Mouse (Mus musculus): Measurements from ENCODE around the gene Fam166b.

DNA sequence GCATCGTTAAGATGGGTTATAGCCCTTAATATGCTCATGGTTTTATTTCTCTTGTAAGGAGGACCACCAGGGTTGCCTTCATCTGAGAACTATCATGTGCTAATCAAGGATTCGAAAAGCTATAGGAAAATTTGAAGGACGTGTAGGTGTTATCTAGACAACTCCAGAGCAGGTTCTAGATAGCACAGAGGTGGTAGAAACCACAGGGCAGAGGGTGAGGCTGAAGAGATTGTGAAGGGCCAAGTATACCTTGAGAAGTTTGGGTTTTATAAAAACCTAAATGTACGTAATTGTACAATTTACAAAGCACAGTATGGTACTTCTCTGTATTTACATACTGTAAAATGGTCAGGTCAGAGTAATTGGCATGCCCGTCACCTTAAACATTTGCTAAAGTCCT lies 33.8 kb downstream of the Fam166b start:
- no peak for TF ChIP-seq CTCF (IDR thresholded peaks at IDR 0.05; ENCODE audit: control insufficient read depth, insufficient read depth, low read length)
- TF ChIP-seq POLR2A (IDR thresholded peaks at IDR 0.05; ENCODE audit: borderline replicate concordance, control insufficient read depth, low read depth, low read length) = no peak

Measured in bone marrow, adult 2 months (tissue).